Mouse (Mus musculus) left cerebral cortex, postnatal 14 days (tissue): ENCODE measurements around the gene Prss54. TPM values are rescaled to one million over a fixed set of nuclear protein-coding genes. Genes with fewer than 3 reads are reported as not detected.

Source experiments
- total RNA-seq, 2 experiments: library from RNA; stranded (reverse); gene quantifications; 2 replicates each; pipeline ENCODE4 v1.2.3; 2021

Gene Prss54
- total RNA-seq, 2 experiments from 2014 or later: 0.31 to 0.38 TPM

Other genes starting within 250 kb of the Prss54 start
- gene Zfp319, start 244.4 kb downstream of the Prss54 start, total RNA-seq: 10 to 100 TPM; 16.1 to 16.3 TPM
- 10 to 100 TPM; 14.4 to 19.3 TPM for gene Usb1, start 244.1 kb downstream of the Prss54 start, total RNA-seq
- 10 to 100 TPM; 23.7 to 27.4 TPM for gene Mmp15, start 224.1 kb downstream of the Prss54 start, total RNA-seq
- gene Cfap20, start 141.5 kb downstream of the Prss54 start, total RNA-seq: 10 to 100 TPM; 64.9 to 65.9 TPM
- gene Csnk2a2, start 86.3 kb downstream of the Prss54 start, total RNA-seq: 10 to 100 TPM; 83.1 to 91.0 TPM
- 1 to 10 TPM in 1 of 2 experiments, under 1 TPM in 1; 0.81 to 1.3 TPM for gene Ccdc113, start 42.3 kb downstream of the Prss54 start, total RNA-seq
- 1 to 10 TPM; 1.2 to 1.4 TPM for gene Gins3, start 57.1 kb upstream of the Prss54 start, total RNA-seq
- gene Ndrg4, start 100.6 kb upstream of the Prss54 start, total RNA-seq: 1,000 to 10,000 TPM; 1,641 to 1,725 TPM
- gene Setd6, start 139.5 kb upstream of the Prss54 start, total RNA-seq: 10 to 100 TPM; 15.8 to 17.4 TPM
- gene Cnot1, start 231.1 kb upstream of the Prss54 start, total RNA-seq: 100 to 1,000 TPM; 126 to 132 TPM
- 10 to 100 TPM; 95.6 to 98.2 TPM for gene Sap18b, start 249.0 kb upstream of the Prss54 start, total RNA-seq